Mouse (Mus musculus): ENCODE results near the gene Slc39a3. TPM values are rescaled to one million over a fixed set of nuclear protein-coding genes. Genes with fewer than 3 reads are reported as not detected.

Slc39a3 gene
- total and polyA plus RNA-seq, 3 experiments, result 15.6 to 19.5 TPM; not detected in 1

- Histone ChIP-seq H3K27me3 (ENCODE audit: control insufficient read depth in 1 of 2, insufficient read depth in 2 of 2, low read length in 2 of 2) (no peaks in the 10 kb centered on the region), H3K79me2 (ENCODE audit: control insufficient read depth, insufficient read depth, low read length, poor library complexity) (peaks cover 31% of the 10 kb centered on the region), H3K4me3 (ENCODE audit: control insufficient read depth in 1 of 2, insufficient read depth in 1 of 2, low read depth in 2 of 2, low read length in 2 of 2) (no peak overlapping the region), H3K4me1 (ENCODE audit: control insufficient read depth in 1 of 2, insufficient read depth in 2 of 2, low read length in 2 of 2) (peaks cover 0 to 9% of the 10 kb centered on the region in 2 experiments; a peak in 3 of 4 replicates), H3K9ac (ENCODE audit: control insufficient read depth, low read depth, low read length, poor library complexity, severe bottlenecking) (no peak overlapping the region), H3K27ac (ENCODE audit: control insufficient read depth, low read depth, low read length) (no peak overlapping the region), H3K9me3 (replicated peaks; ENCODE audit: insufficient read depth, low read length) (no peaks in the 10 kb centered on the region), H3K36me3 (ENCODE audit: control insufficient read depth in 1 of 2, insufficient read depth in 2 of 2, low read length in 2 of 2) (peaks cover 0 to 4% of the 10 kb centered on the region in 2 experiments; a peak in 1 of 4 replicates)
- no peak for DNase-seq (ENCODE audit: low read depth, low spot score)
- TF ChIP-seq MAZ (IDR thresholded peaks at IDR 0.05; ENCODE audit: low read depth, low read length) (no peak), MAX (IDR thresholded peaks at IDR 0.05; ENCODE audit: low read length) (no peak), TCF12 (IDR thresholded peaks at IDR 0.05; ENCODE audit: low read depth, low read length) (no peak), NELFE (IDR thresholded peaks at IDR 0.05; ENCODE audit: low read depth, low read length) (no peak), UBTF (IDR thresholded peaks at IDR 0.05; ENCODE audit: borderline replicate concordance, insufficient read depth, low read depth, low read length) (no peak), EP300 (IDR thresholded peaks at IDR 0.05; ENCODE audit: low read depth in 1 of 2, low read length in 2 of 2) (no peak), MYC (IDR thresholded peaks at IDR 0.05; ENCODE audit: low read depth, low read length) (no peak), POLR2A (IDR thresholded peaks at IDR 0.05; ENCODE audit: control insufficient read depth in 1 of 2, insufficient read depth in 1 of 2, low read depth in 1 of 2, low read length in 2 of 2, poor library complexity in 1 of 2) (no peak), USF2 (IDR thresholded peaks at IDR 0.05; ENCODE audit: borderline replicate concordance in 1 of 2, insufficient read depth in 1 of 2, low read depth in 1 of 2, low read length in 2 of 2) (no peak), GABPA (IDR thresholded peaks at IDR 0.05; ENCODE audit: low read depth, low read length) (no peak), RCOR1 (IDR thresholded peaks at IDR 0.05; ENCODE audit: low read depth, low read length) (no peak), CTCF (IDR thresholded peaks at IDR 0.05 in 2 of 3, conservative IDR thresholded peaks at IDR 0.05 in 1 of 3; ENCODE audit: control insufficient read depth in 1 of 3, insufficient read depth in 1 of 3, low read depth in 2 of 3, low read length in 3 of 3, poor library complexity in 1 of 3, severe bottlenecking in 1 of 3) (no peak), ETS1 (IDR thresholded peaks at IDR 0.05; ENCODE audit: low read depth, low read length) (no peak), POLR2AphosphoS5 (IDR thresholded peaks at IDR 0.05; ENCODE audit: borderline replicate concordance, low read depth, low read length) (no peak), BHLHE40 (IDR thresholded peaks at IDR 0.05; ENCODE audit: borderline replicate concordance, low read depth, low read length) (no peak)
Observed at GRCm38 (mm10) chr10:81072290-81072689, 35.1 kb upstream of the Slc39a3 start.

DNA sequence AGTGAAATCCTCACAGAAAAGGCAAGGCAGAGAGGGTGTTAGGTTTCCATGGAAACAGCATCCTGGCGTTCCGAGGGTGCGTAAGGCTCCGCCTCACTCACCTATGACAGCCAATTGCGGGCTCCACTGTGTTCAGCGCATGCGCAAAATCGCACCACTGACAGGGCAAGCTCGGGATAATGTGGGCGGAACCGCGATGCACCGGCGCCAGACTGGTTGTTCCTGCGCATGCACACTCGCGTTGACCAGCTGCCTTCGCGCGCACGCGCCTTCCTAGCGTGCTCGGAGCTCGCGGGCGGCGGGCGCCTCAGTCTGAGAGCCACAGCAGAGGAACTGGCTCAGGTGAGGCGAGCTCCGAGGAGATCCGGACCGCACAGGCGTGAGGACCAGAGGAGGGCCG is 32.6 kb upstream of the Slc39a3 start, which contains the start of gene Thop1:
Gene Thop1, plus strand, starts transcription at position 200 of the 400 bp plus-strand sequence.
- peaks cover 31% of the 10 kb centered on the region for H3K79me2 ChIP-seq (ENCODE audit: control insufficient read depth, insufficient read depth, low read length, poor library complexity)
- H3K9me3 ChIP-seq (replicated peaks; ENCODE audit: insufficient read depth, low read length), result no peaks in the 10 kb centered on the region
- peak within 1 kb of the TSS; percentile 9; the same call in 1 of the 2 replicates for H3K27ac ChIP-seq (ENCODE audit: control insufficient read depth, low read depth, low read length)
- peaks cover 0 to 9% of the 10 kb centered on the region in 2 experiments; a peak in 3 of 4 replicates for H3K4me1 ChIP-seq (ENCODE audit: control insufficient read depth in 1 of 2, insufficient read depth in 2 of 2, low read length in 2 of 2)
- peak; percentile 100 for DNase-seq (ENCODE audit: low read depth, low spot score)
- peaks cover 0 to 4% of the 10 kb centered on the region in 2 experiments; a peak in 1 of 4 replicates for H3K36me3 ChIP-seq (ENCODE audit: control insufficient read depth in 1 of 2, insufficient read depth in 2 of 2, low read length in 2 of 2)
- peaks cover 0 to 2% of the 10 kb centered on the region in 2 experiments; a peak in 2 of 4 replicates for H3K27me3 ChIP-seq (ENCODE audit: control insufficient read depth in 1 of 2, insufficient read depth in 2 of 2, low read length in 2 of 2)
- peak within 1 kb of the TSS; percentile 72 to 74 for H3K4me3 ChIP-seq (ENCODE audit: control insufficient read depth in 1 of 2, insufficient read depth in 1 of 2, low read depth in 2 of 2, low read length in 2 of 2)
- H3K9ac ChIP-seq (ENCODE audit: control insufficient read depth, low read depth, low read length, poor library complexity, severe bottlenecking), result peak within 1 kb of the TSS; percentile 83
- TF ChIP-seq BHLHE40 (IDR thresholded peaks at IDR 0.05; ENCODE audit: borderline replicate concordance, low read depth, low read length) (no peak), ZC3H11A (IDR thresholded peaks at IDR 0.05; ENCODE audit: low read depth, low read length) (no peak), NELFE (IDR thresholded peaks at IDR 0.05; ENCODE audit: low read depth, low read length) (peak; percentile 88), CTCF (IDR thresholded peaks at IDR 0.05 in 2 of 3, conservative IDR thresholded peaks at IDR 0.05 in 1 of 3; ENCODE audit: control insufficient read depth in 1 of 3, insufficient read depth in 1 of 3, low read depth in 2 of 3, low read length in 3 of 3, poor library complexity in 1 of 3, severe bottlenecking in 1 of 3) (no peak), JUND (IDR thresholded peaks at IDR 0.05; ENCODE audit: low read depth, low read length) (no peak), EP300 (IDR thresholded peaks at IDR 0.05; ENCODE audit: low read depth in 1 of 2, low read length in 2 of 2) (no peak), KAT2A (conservative IDR thresholded peaks at IDR 0.05; ENCODE audit: low read depth, low read length) (no peak), SMC3 (IDR thresholded peaks at IDR 0.05; ENCODE audit: low read depth, low read length) (no peak), NRF1 (IDR thresholded peaks at IDR 0.05; ENCODE audit: insufficient read depth, low read depth, low read length, poor library complexity, severe bottlenecking) (peak; percentile 97), ZMIZ1 (IDR thresholded peaks at IDR 0.05; ENCODE audit: low read depth, low read length) (peak; percentile 43; the same call in 1 of the 2 replicates), RAD21 (IDR thresholded peaks at IDR 0.05; ENCODE audit: low read depth, low read length) (no peak), GATA1 (IDR thresholded peaks at IDR 0.05; ENCODE audit: low read depth, low read length) (no peak), HCFC1 (IDR thresholded peaks at IDR 0.05; ENCODE audit: low read depth, low read length) (peak; percentile 83), CHD2 (IDR thresholded peaks at IDR 0.05; ENCODE audit: low read length) (no peak), ETS1 (IDR thresholded peaks at IDR 0.05; ENCODE audit: low read depth, low read length) (no peak), ZKSCAN1 (IDR thresholded peaks at IDR 0.05; ENCODE audit: low read depth, low read length) (no peak), MAFK (IDR thresholded peaks at IDR 0.05; ENCODE audit: borderline replicate concordance, low read depth, low read length) (no peak), POLR2AphosphoS5 (IDR thresholded peaks at IDR 0.05; ENCODE audit: borderline replicate concordance, low read depth, low read length) (no peak), MXI1 (IDR thresholded peaks at IDR 0.05; ENCODE audit: low read depth, low read length) (peak; percentile 90), POLR2A (IDR thresholded peaks at IDR 0.05; ENCODE audit: control insufficient read depth in 1 of 2, insufficient read depth in 1 of 2, low read depth in 1 of 2, low read length in 2 of 2, poor library complexity in 1 of 2) (peak; percentile 88 to 94), MYB (IDR thresholded peaks at IDR 0.05; ENCODE audit: low read depth, low read length) (no peak), TCF12 (IDR thresholded peaks at IDR 0.05; ENCODE audit: low read depth, low read length) (peak; percentile 54; the same call in 1 of the 2 replicates)
